Mouse (Mus musculus) MEL (cell line): ENCODE measurements around the gene Zmiz1. TPM values are rescaled to one million over a fixed set of nuclear protein-coding genes. Genes with fewer than 3 reads are reported as not detected.

Experiments
- DNase-seq: peaks from one replicate; pipeline ENCODE4 v3.0.0; 2011; ENCODE audit warnings: low read depth, low spot score
- H3K27ac ChIP-seq: 2 replicates; pipeline ENCODE4 v1.5.1; 2012; ENCODE audit warnings: low read depth, mild to moderate bottlenecking, control low read depth, low read length, moderate library complexity; ENCODE audit not compliant: control insufficient read depth
- H3K27me3 ChIP-seq, 2 experiments: fragments of 150-350 bp in 1 of 2; sonication (generic) in 1 of 2; 2 replicates each; pipeline ENCODE4 v1.6.1; 2012; ENCODE audit warnings: low read length in 2 of 2, mild to moderate bottlenecking in 2 of 2, improper control_type of control experiment in 1 of 2, moderate library complexity in 1 of 2; ENCODE audit not compliant: insufficient read depth in 2 of 2, control insufficient read depth in 1 of 2
- H3K36me3 ChIP-seq, 2 experiments: 2 replicates each; pipeline ENCODE4 v1.6.1; 2012 to 2014; ENCODE audit warnings: low read length in 2 of 2, improper control_type of control experiment in 1 of 2, inconsistent platforms in 1 of 2, mild to moderate bottlenecking in 1 of 2; ENCODE audit not compliant: insufficient read depth in 2 of 2, control insufficient read depth in 1 of 2
- H3K4me1 ChIP-seq, 2 experiments: fragments of 150-350 bp in 1 of 2; sonication (generic) in 1 of 2; 2 replicates each; pipeline ENCODE4 v1.6.1; 2012; ENCODE audit warnings: low read length in 2 of 2, improper control_type of control experiment in 1 of 2, mild to moderate bottlenecking in 1 of 2; ENCODE audit not compliant: insufficient read depth in 2 of 2, control insufficient read depth in 1 of 2
- H3K4me3 ChIP-seq, 2 experiments: fragments of 150-350 bp in 1 of 2; sonication (generic) in 1 of 2; 2 replicates each; pipeline ENCODE4 v1.5.1; 2012; ENCODE audit warnings: low read depth in 2 of 2, low read length in 2 of 2, mild to moderate bottlenecking in 2 of 2, moderate library complexity in 2 of 2, control low read depth in 1 of 2, improper control_type of control experiment in 1 of 2; ENCODE audit not compliant: control insufficient read depth in 1 of 2, insufficient read depth in 1 of 2
- H3K79me2 ChIP-seq: 2 replicates; pipeline ENCODE4 v1.6.1; 2012; ENCODE audit warnings: mild to moderate bottlenecking, low read length, moderate library complexity; ENCODE audit not compliant: control insufficient read depth, poor library complexity, insufficient read depth
- H3K9ac ChIP-seq: 2 replicates; pipeline ENCODE4 v1.6.1; 2012; ENCODE audit warnings: low read depth, mild to moderate bottlenecking, control low read depth, low read length, moderate library complexity; ENCODE audit not compliant: control insufficient read depth, poor library complexity, severe bottlenecking
- H3K9me3 ChIP-seq: fragments of 150-350 bp; sonication (generic); replicated peaks from 2 replicates; pipeline ENCODE4 v1.6.1; 2012; ENCODE audit warnings: mild to moderate bottlenecking, low read length, improper control_type of control experiment, moderate library complexity; ENCODE audit not compliant: insufficient read depth
- CHD1 ChIP-seq: IDR thresholded peaks from 2 replicates; pipeline ENCODE4 v1.6.1; 2012; ENCODE audit warnings: low read depth, mild to moderate bottlenecking, inconsistent platforms, low read length, improper control_type of control experiment
- CHD2 ChIP-seq: IDR thresholded peaks from 2 replicates; pipeline ENCODE4 v1.6.1; 2011; ENCODE audit warnings: low read length, improper control_type of control experiment
- CTCF ChIP-seq, 3 experiments: IDR thresholded peaks in 2 of 3; conservative IDR thresholded peaks in 1 of 3; 2 replicates each; pipeline ENCODE4 v1.5.1; 2011 to 2012; ENCODE audit warnings: low read length in 3 of 3, low read depth in 2 of 3, mild to moderate bottlenecking in 2 of 3, improper control_type of control experiment in 1 of 3, inconsistent platforms in 1 of 3, mixed read lengths in 1 of 3, moderate library complexity in 1 of 3; ENCODE audit not compliant: control insufficient read depth in 1 of 3, insufficient read depth in 1 of 3, poor library complexity in 1 of 3, severe bottlenecking in 1 of 3
- E2F4 ChIP-seq: IDR thresholded peaks from 2 replicates; pipeline ENCODE4 v1.6.1; 2011; ENCODE audit warnings: low read depth, low read length, improper control_type of control experiment, borderline replicate concordance
- EP300 ChIP-seq, 2 experiments: IDR thresholded peaks; 2 replicates each; pipeline ENCODE4 v1.6.1; 2011; ENCODE audit warnings: improper control_type of control experiment in 2 of 2, low read length in 2 of 2, low read depth in 1 of 2, mild to moderate bottlenecking in 1 of 2
- GATA1 ChIP-seq: IDR thresholded peaks from 2 replicates; pipeline ENCODE4 v1.6.1; 2011; ENCODE audit warnings: low read depth, low read length, improper control_type of control experiment
- JUND ChIP-seq: IDR thresholded peaks from 2 replicates; pipeline ENCODE4 v1.6.1; 2011; ENCODE audit warnings: low read depth, mild to moderate bottlenecking, improper control_type of control experiment, low read length
- MAFK ChIP-seq: IDR thresholded peaks from 2 replicates; pipeline ENCODE4 v1.6.1; 2011; ENCODE audit warnings: low read depth, mild to moderate bottlenecking, low read length, improper control_type of control experiment, borderline replicate concordance
- MAZ ChIP-seq: IDR thresholded peaks from 2 replicates; pipeline ENCODE4 v1.6.1; 2012; ENCODE audit warnings: low read depth, mild to moderate bottlenecking, inconsistent platforms, low read length, improper control_type of control experiment
- MEF2A ChIP-seq: IDR thresholded peaks from 2 replicates; pipeline ENCODE4 v1.6.1; 2014; ENCODE audit warnings: low read depth, mild to moderate bottlenecking, inconsistent platforms, low read length, improper control_type of control experiment; ENCODE audit not compliant: poor library complexity, insufficient replicate concordance, severe bottlenecking; ENCODE audit errors: extremely low read depth
- MXI1 ChIP-seq: IDR thresholded peaks from 2 replicates; pipeline ENCODE4 v1.6.1; 2011; ENCODE audit warnings: mild to moderate bottlenecking, low read depth, low read length, improper control_type of control experiment
- MYB ChIP-seq: IDR thresholded peaks from 2 replicates; pipeline ENCODE4 v1.6.1; 2011; ENCODE audit warnings: mild to moderate bottlenecking, low read depth, low read length, improper control_type of control experiment
- POLR2AphosphoS2 ChIP-seq: IDR thresholded peaks from 2 replicates; pipeline ENCODE4 v1.6.1; 2011; ENCODE audit warnings: low read length, improper control_type of control experiment
- RAD21 ChIP-seq: IDR thresholded peaks from 2 replicates; pipeline ENCODE4 v1.6.1; 2011; ENCODE audit warnings: mild to moderate bottlenecking, low read depth, low read length, improper control_type of control experiment
- SMC3 ChIP-seq: IDR thresholded peaks from 2 replicates; pipeline ENCODE4 v1.6.1; 2011; ENCODE audit warnings: low read depth, low read length, improper control_type of control experiment
- TAL1 ChIP-seq: IDR thresholded peaks from 2 replicates; pipeline ENCODE4 v1.6.1; 2012; ENCODE audit warnings: mild to moderate bottlenecking, inconsistent platforms, low read length, moderate library complexity, mixed read lengths
- UBTF ChIP-seq: IDR thresholded peaks from 2 replicates; pipeline ENCODE4 v1.6.1; 2012; ENCODE audit warnings: low read depth, mild to moderate bottlenecking, inconsistent platforms, low read length, improper control_type of control experiment, moderate library complexity, borderline replicate concordance; ENCODE audit not compliant: insufficient read depth
- ZKSCAN1 ChIP-seq: IDR thresholded peaks from 2 replicates; pipeline ENCODE4 v1.6.1; 2012; ENCODE audit warnings: low read depth, mild to moderate bottlenecking, inconsistent platforms, low read length, improper control_type of control experiment, moderate library complexity
- polyA plus RNA-seq, 2 experiments: library from polyadenylated mRNA; stranded (reverse) in 1 of 2; unstranded in 1 of 2; fragments of >175 nt in 1 of 2; fragments of >200 nt in 1 of 2; gene quantifications; 2 replicates each; pipeline versions ENCODE4 v1.2.1 to v1.2.4; 2012; ENCODE audit warnings: low replicate concordance in 2 of 2, low read depth in 1 of 2; ENCODE audit not compliant: insufficient read length in 2 of 2, insufficient read depth in 1 of 2, missing spikeins in 1 of 2
- total RNA-seq: library from RNA; depleted of rRNA; stranded (reverse); fragments of 300-350 nt; gene quantifications from 2 replicates; pipeline ENCODE4 v1.2.3, GENCODE M21; 2012

The Zmiz1 gene
- total and polyA plus RNA-seq, 3 experiments, result 2.7 to 19.9 TPM; not detected in 1

DNA sequence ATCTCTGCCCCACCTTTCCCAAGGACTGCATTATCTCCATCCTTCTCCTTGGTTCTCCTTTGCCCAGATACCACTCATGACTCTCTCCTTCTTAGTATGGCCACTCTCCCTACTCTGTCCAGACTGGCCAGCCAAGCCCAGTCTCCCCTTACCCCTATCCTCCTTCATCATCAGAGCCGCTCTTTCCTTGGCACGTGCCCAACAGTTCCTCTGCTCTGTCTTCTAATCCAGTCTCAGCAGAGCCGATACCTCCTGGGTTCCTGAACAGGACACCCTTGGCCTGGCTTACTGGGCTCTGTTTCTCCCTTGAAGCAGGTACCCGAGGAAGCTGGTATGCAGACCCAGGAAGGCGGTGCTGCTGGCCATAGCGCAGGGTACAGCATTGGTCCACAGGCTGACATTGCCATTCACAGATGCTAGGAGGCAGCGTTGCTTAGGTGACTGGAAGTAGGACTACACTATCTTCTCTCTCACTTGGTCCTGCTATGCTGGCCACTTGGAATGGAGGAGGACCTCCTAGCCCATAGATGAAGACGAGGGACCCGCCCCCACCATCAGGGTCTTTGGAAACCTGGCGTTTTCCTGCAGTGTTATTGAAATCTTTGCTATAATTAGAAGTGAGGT, 80.6 kb downstream of the Zmiz1 start:
- Histone ChIP-seq H3K79me2 (no peaks in the 10 kb centered on the region), H3K27ac (no peak overlapping the region), H3K27me3 (no peaks in the 10 kb centered on the region), H3K36me3 (no peaks in the 10 kb centered on the region; a peak in 1 of 4 replicates), H3K9ac (no peak overlapping the region), H3K4me3 (no peak overlapping the region), H3K9me3 (no peaks in the 10 kb centered on the region), H3K4me1 (no peaks in the 10 kb centered on the region)
- no peak for TF ChIP-seq GATA1
- no peak for TF ChIP-seq E2F4
- TF ChIP-seq CHD1, result no peak
- TF ChIP-seq CTCF (IDR thresholded peaks at IDR 0.05 in 2 of 3, conservative IDR thresholded peaks at IDR 0.05 in 1 of 3; ENCODE audit: control insufficient read depth in 1 of 3, insufficient read depth in 1 of 3, low read depth in 2 of 3, low read length in 3 of 3, poor library complexity in 1 of 3, severe bottlenecking in 1 of 3), result peak in 2 of 3 experiments; percentile 3 to 17; a peak in 1 of 6 replicates
- TF ChIP-seq CHD2, result no peak
- no peak for TF ChIP-seq SMC3
- TF ChIP-seq POLR2AphosphoS2, result no peak
- no peak for DNase-seq

DNA sequence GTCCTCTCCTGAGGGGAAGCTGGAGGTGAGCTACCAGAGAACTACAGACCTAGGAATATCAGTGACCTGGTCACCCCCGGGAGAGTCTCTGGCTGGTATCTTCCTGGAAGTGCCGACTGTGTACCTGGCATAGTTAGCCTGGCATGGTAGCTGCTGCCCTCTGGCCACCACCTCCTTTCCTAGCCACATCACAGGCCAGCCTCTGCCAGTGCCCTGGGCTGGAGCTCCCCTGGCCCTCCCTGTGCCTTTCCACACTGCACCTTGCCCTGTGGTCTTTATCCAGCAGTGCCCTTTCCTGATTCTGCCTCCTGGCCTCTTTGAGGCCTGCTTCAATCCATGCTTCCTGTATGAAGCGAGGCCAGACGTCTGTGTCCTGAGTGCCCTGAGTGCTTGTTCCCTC, 81.2 kb downstream of the Zmiz1 start:
- Histone ChIP-seq H3K9me3 (no peaks in the 10 kb centered on the region), H3K4me1 (no peaks in the 10 kb centered on the region), H3K36me3 (no peaks in the 10 kb centered on the region; a peak in 1 of 4 replicates), H3K27ac (no peak overlapping the region), H3K9ac (no peak overlapping the region), H3K79me2 (no peaks in the 10 kb centered on the region), H3K27me3 (no peaks in the 10 kb centered on the region), H3K4me3 (no peak overlapping the region)
- TF ChIP-seq EP300 (IDR thresholded peaks at IDR 0.05; ENCODE audit: low read depth in 1 of 2, low read length in 2 of 2), result no peak
- no peak for TF ChIP-seq MYB
- TF ChIP-seq MAFK, result no peak
- no peak for TF ChIP-seq UBTF
- TF ChIP-seq CHD2, result no peak
- TF ChIP-seq RAD21, result no peak
- no peak for TF ChIP-seq MAZ
- TF ChIP-seq ZKSCAN1, result no peak
- no peak for TF ChIP-seq JUND
- no peak for TF ChIP-seq MXI1
- TF ChIP-seq, all 39 proteins: peak for 0
- DNase-seq, result no peak

DNA sequence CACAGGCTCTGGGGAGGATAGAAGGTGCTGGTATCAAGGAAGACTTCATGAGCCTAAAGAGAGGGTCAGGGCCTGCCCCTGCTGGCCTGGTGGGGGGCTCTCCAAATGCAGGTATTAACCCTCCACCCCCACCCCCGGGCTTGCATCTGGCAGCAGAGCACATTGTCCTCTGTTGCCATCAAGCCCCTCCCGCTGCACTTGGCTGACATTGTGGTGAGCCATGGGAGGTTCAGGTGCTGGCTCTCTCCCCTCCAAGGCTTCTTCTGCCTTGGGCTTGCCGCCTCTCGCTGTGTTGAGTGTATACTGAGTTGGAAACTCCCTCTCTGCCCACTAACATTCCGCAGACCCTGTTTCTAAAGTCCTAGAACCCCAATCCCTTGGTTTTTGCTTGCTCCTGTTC, 82.2 kb downstream of the Zmiz1 start:
- H3K9me3 ChIP-seq, result no peaks in the 10 kb centered on the region
- H3K9ac ChIP-seq, result no peak overlapping the region
- no peak for DNase-seq
- H3K4me3 ChIP-seq, result no peak overlapping the region
- H3K27me3 ChIP-seq, result no peaks in the 10 kb centered on the region
- no peaks in the 10 kb centered on the region; a peak in 1 of 4 replicates for H3K36me3 ChIP-seq
- H3K27ac ChIP-seq, result no peak overlapping the region
- TF ChIP-seq MEF2A (no peak), TAL1 (no peak)
- H3K4me1 ChIP-seq, result no peaks in the 10 kb centered on the region
- no peaks in the 10 kb centered on the region for H3K79me2 ChIP-seq
